In genomic region chr11:50358950-50359861, GRCm38 (mm10) we compare ENCODE assay signal across 8 mouse cellular contexts. TPM values are rescaled to one million over a fixed set of nuclear protein-coding genes. Genes with fewer than 3 reads are reported as not detected.
DNase-seq lines count a peak whose midpoint lies in the region; ATAC-seq and TF ChIP-seq lines count a peak whose summit lies in the region.

No protein-coding gene starts in this region.

- no peaks in the 10 kb centered on the region for H3K79me2 ChIP-seq in myocyte (ENCODE audit: control insufficient read depth, insufficient read depth)

- H3K9me3 ChIP-seq in embryonic facial prominence, embryonic 10.5 days: no peaks in the 10 kb centered on the region
- H3K9me3 ChIP-seq in heart, embryonic 13.5 days: no peaks in the 10 kb centered on the region
- no peaks in the 10 kb centered on the region for H3K9me3 ChIP-seq in kidney, embryonic 16.5 days (ENCODE audit: low read length)
- H3K9me3 ChIP-seq in liver, embryonic 13.5 days (replicated peaks): no peaks in the 10 kb centered on the region

- H3K4me2 ChIP-seq in heart, embryonic 13.5 days: peak overlapping the region; percentile 87
- H3K4me2 ChIP-seq in kidney, embryonic 16.5 days (replicated peaks; ENCODE audit: low read depth, low read length): peak overlapping the region; percentile 92
- H3K4me2 ChIP-seq in liver, embryonic 13.5 days: peak overlapping the region; percentile 83
- peak overlapping the region; percentile 58 for H3K4me2 ChIP-seq in myocyte (ENCODE audit: low read depth)

- peaks cover 9% of the 10 kb centered on the region for H3K4me1 ChIP-seq in embryonic facial prominence, embryonic 10.5 days
- peaks cover 3% of the 10 kb centered on the region; the same call in 1 of the 2 replicates for H3K4me1 ChIP-seq in heart, embryonic 13.5 days
- 0 out of 2 replicates have a peak, but pooled peaks cover 4% of the 10 kb centered on the region for H3K4me1 ChIP-seq in kidney, embryonic 16.5 days (ENCODE audit: insufficient read depth, low read length)
- H3K4me1 ChIP-seq in liver, embryonic 13.5 days (replicated peaks): peaks cover 24% of the 10 kb centered on the region

- H3ac ChIP-seq in myocyte (ENCODE audit: control insufficient read depth, insufficient read length): no peak overlapping the region

- H3K27ac ChIP-seq in embryonic facial prominence, embryonic 10.5 days (replicated peaks): peak overlapping the region; percentile 80
- no peak overlapping the region for H3K27ac ChIP-seq in heart, embryonic 13.5 days (replicated peaks)
- H3K27ac ChIP-seq in kidney, embryonic 16.5 days (ENCODE audit: low read length): peak overlapping the region; percentile 84
- H3K27ac ChIP-seq in liver, embryonic 13.5 days: no peak overlapping the region

- 3% methylated on average over 74 of the region's 74 CpGs for WGBS in embryonic facial prominence, embryonic 10.5 days
- 2% methylated on average over 74 of the region's 74 CpGs for WGBS in heart, embryonic 13.5 days
- 2% methylated on average over 74 of the region's 74 CpGs for WGBS in kidney, embryonic 16.5 days
- 4% methylated on average over 74 of the region's 74 CpGs for WGBS in liver, embryonic 13.5 days (ENCODE audit: insufficient replicate concordance)

- no peak for TF ChIP-seq POLR2A in myocyte (IDR thresholded peaks at IDR 0.05; ENCODE audit: insufficient read length, low read depth)

- DNase-seq in 416B (ENCODE audit: low read depth): peak; percentile 72
- DNase-seq in adrenal gland, postnatal 25 days: peak; percentile 48
- DNase-seq in embryonic facial prominence, embryonic 10.5 days (ENCODE audit: low spot score): peak; percentile 82
- peak; percentile 48 for DNase-seq in liver, embryonic 13.5 days
- DNase-seq in thymus, postnatal 25 days: peak; percentile 19

- peak; percentile 16; the same call in 1 of the 2 replicates for ATAC-seq in heart, embryonic 13.5 days (ENCODE audit: extremely low read depth, insufficient number of reproducible peaks, low FRiP score, low TSS enrichment)
- peak; percentile 50 for ATAC-seq in kidney, embryonic 16.5 days (ENCODE audit: low FRiP score, low TSS enrichment)
- ATAC-seq in liver, embryonic 13.5 days (ENCODE audit: low read depth): peak; percentile 47

- peak overlapping the region; percentile 83 for H3K9ac ChIP-seq in heart, embryonic 13.5 days
- peak overlapping the region; percentile 75 for H3K9ac ChIP-seq in kidney, embryonic 16.5 days (replicated peaks; ENCODE audit: low read length)
- peak overlapping the region; percentile 63 for H3K9ac ChIP-seq in liver, embryonic 13.5 days

- no peaks in the 10 kb centered on the region for H3K36me3 ChIP-seq in embryonic facial prominence, embryonic 10.5 days (replicated peaks)
- H3K36me3 ChIP-seq in heart, embryonic 13.5 days: no peaks in the 10 kb centered on the region
- no peaks in the 10 kb centered on the region for H3K36me3 ChIP-seq in kidney, embryonic 16.5 days (ENCODE audit: insufficient read depth, low read length)
- no peaks in the 10 kb centered on the region for H3K36me3 ChIP-seq in liver, embryonic 13.5 days
- H3K36me3 ChIP-seq in myocyte (ENCODE audit: control insufficient read depth, insufficient read depth): no peaks in the 10 kb centered on the region

- H3K4me3 ChIP-seq in embryonic facial prominence, embryonic 10.5 days: peak overlapping the region; percentile 72
- H3K4me3 ChIP-seq in heart, embryonic 13.5 days: peak overlapping the region; percentile 66
- peak overlapping the region; percentile 69 for H3K4me3 ChIP-seq in kidney, embryonic 16.5 days (ENCODE audit: low read length)
- peak overlapping the region; percentile 62 for H3K4me3 ChIP-seq in liver, embryonic 13.5 days (replicated peaks)
- no peak overlapping the region for H3K4me3 ChIP-seq in myocyte

- H3K27me3 ChIP-seq in embryonic facial prominence, embryonic 10.5 days (replicated peaks; ENCODE audit: low read depth, poor library complexity, severe bottlenecking): peaks cover 54% of the 10 kb centered on the region
- H3K27me3 ChIP-seq in heart, embryonic 13.5 days (replicated peaks): peaks cover 21% of the 10 kb centered on the region
- 0 out of 2 replicates have a peak, but pooled peaks cover 2% of the 10 kb centered on the region for H3K27me3 ChIP-seq in kidney, embryonic 16.5 days (ENCODE audit: insufficient read depth, low read length)
- peaks cover 40% of the 10 kb centered on the region for H3K27me3 ChIP-seq in liver, embryonic 13.5 days
- H3K27me3 ChIP-seq in myocyte (ENCODE audit: control insufficient read depth, insufficient read depth, insufficient read length): peaks cover 34% of the 10 kb centered on the region

TF ChIP-seq in myocyte, 11 proteins besides CTCF, POLR2A, EP300 and RAD21:
- no peak for TF ChIP-seq TCF3 (IDR thresholded peaks at IDR 0.05; ENCODE audit: insufficient read length, low read depth)
- TF ChIP-seq MYOG (IDR thresholded peaks at IDR 0.05; ENCODE audit: control insufficient read depth in 1 of 3, insufficient read depth in 1 of 3, insufficient read length in 2 of 3, low read depth in 2 of 3): no peak
- TF ChIP-seq SRF (IDR thresholded peaks at IDR 0.05; ENCODE audit: control insufficient read depth, insufficient read length, low read depth): no peak
- TF ChIP-seq TCF12 (IDR thresholded peaks at IDR 0.05; ENCODE audit: insufficient read depth, poor library complexity, severe bottlenecking): no peak
- no peak for TF ChIP-seq MAX (IDR thresholded peaks at IDR 0.05; ENCODE audit: low read depth)
- TF ChIP-seq E2F4 (IDR thresholded peaks at IDR 0.05; ENCODE audit: insufficient read depth): no peak

RNA-seq across cellular contexts. Expression of gene Cby3, which starts 4.9 kb away (rescaled TPM):
- not detected in 2 replicates for total RNA-seq in adrenal gland, postnatal 25 days (2021)
- polyA plus RNA-seq in embryonic facial prominence, embryonic 10.5 days (2016; fragmentation: Nextera tagmentation; extraction: Ambion mirVana): 0.52 TPM in 1 of 2 replicates, not detected in the other
- not detected in 2 replicates for polyA plus RNA-seq in heart, embryonic 13.5 days (2015; fragmentation: Nextera tagmentation; extraction: Ambion mirVana)
- polyA plus RNA-seq in kidney, embryonic 16.5 days (2015; fragmentation: Nextera tagmentation; extraction: Ambion mirVana): 0.55 and 0.71 TPM in 2 replicates
- not detected in 2 replicates for polyA plus RNA-seq in liver, embryonic 13.5 days (2015; fragmentation: Nextera tagmentation; extraction: Ambion mirVana)
- not detected for polyA plus RNA-seq in myocyte (2012; fragmentation: generic; extraction: Trizol)

RNA-seq across cellular contexts. Expression of gene Hnrnph1, which starts 17.6 kb away (rescaled TPM):
- 310 and 324 TPM in 2 replicates for total RNA-seq in adrenal gland, postnatal 25 days (2021)
- 611 and 614 TPM in 2 replicates for polyA plus RNA-seq in embryonic facial prominence, embryonic 10.5 days (2016; fragmentation: Nextera tagmentation; extraction: Ambion mirVana)
- 232 and 238 TPM in 2 replicates for polyA plus RNA-seq in heart, embryonic 13.5 days (2015; fragmentation: Nextera tagmentation; extraction: Ambion mirVana)
- 500 and 509 TPM in 2 replicates for polyA plus RNA-seq in kidney, embryonic 16.5 days (2015; fragmentation: Nextera tagmentation; extraction: Ambion mirVana)
- polyA plus RNA-seq in liver, embryonic 13.5 days (2015; fragmentation: Nextera tagmentation; extraction: Ambion mirVana): 124 and 144 TPM in 2 replicates
- 54.5 TPM for polyA plus RNA-seq in myocyte (2012; fragmentation: generic; extraction: Trizol)

RNA-seq across cellular contexts. Expression of gene Canx, which starts 33.7 kb away (rescaled TPM):
- total RNA-seq in adrenal gland, postnatal 25 days (2021): 362 and 433 TPM in 2 replicates
- 318 and 328 TPM in 2 replicates for polyA plus RNA-seq in embryonic facial prominence, embryonic 10.5 days (2016; fragmentation: Nextera tagmentation; extraction: Ambion mirVana)
- 262 and 285 TPM in 2 replicates for polyA plus RNA-seq in heart, embryonic 13.5 days (2015; fragmentation: Nextera tagmentation; extraction: Ambion mirVana)
- polyA plus RNA-seq in kidney, embryonic 16.5 days (2015; fragmentation: Nextera tagmentation; extraction: Ambion mirVana): 393 and 397 TPM in 2 replicates
- polyA plus RNA-seq in liver, embryonic 13.5 days (2015; fragmentation: Nextera tagmentation; extraction: Ambion mirVana): 213 and 261 TPM in 2 replicates
- 139 TPM for polyA plus RNA-seq in myocyte (2012; fragmentation: generic; extraction: Trizol)

Comparison
In these comparisons a context has a peak if more than half of its experiments do, and no peak if none do; other contexts are left out.
1. DNase-seq: peak in every context shown above with its lines; median percentile 82 in embryonic facial prominence, embryonic 10.5 days; 72 in 416B; 48 in adrenal gland, postnatal 25 days; 48 in liver, embryonic 13.5 days; 19 in thymus, postnatal 25 days.
2. H3K27ac ChIP-seq: peak in embryonic facial prominence, embryonic 10.5 days (single experiment) and kidney, embryonic 16.5 days (single experiment); none in heart, embryonic 13.5 days (single experiment) and liver, embryonic 13.5 days (single experiment).
3. Peak in every context shown above with its lines, with median percentiles within 50 percentile points of each other: ATAC-seq, H3K4me2 ChIP-seq and H3K9ac ChIP-seq.